Mouse (Mus musculus) right cerebral cortex, postnatal 14 days (tissue): ENCODE results near the gene E130311K13Rik.

Experiments
- DNase-seq: peaks from one replicate; pipeline ENCODE4 v3.0.0; 2022

E130311K13Rik gene

GRCm38 (mm10) chr3:63893677-63894076, 35.6 kb downstream of the E130311K13Rik start:
- no peak for DNase-seq

- DNase-seq = no peak
Observed at GRCm38 (mm10) chr3:63892154-63892553, 37.1 kb downstream of the E130311K13Rik start.

GRCm38 (mm10) chr3:63881065-63881464, 48.2 kb downstream of the E130311K13Rik start:
- no peak for DNase-seq

GRCm38 (mm10) chr3:63878995-63879666, 50.1 kb downstream of the E130311K13Rik start:
- DNase-seq = no peak

GRCm38 (mm10) chr3:63872818-63873217, 56.5 kb downstream of the E130311K13Rik start:
- DNase-seq = no peak

GRCm38 (mm10) chr3:63871249-63871648, 58.0 kb downstream of the E130311K13Rik start:
- DNase-seq = no peak

- DNase-seq = peak; percentile 57
Observed at GRCm38 (mm10) chr3:63868285-63868684, 61.0 kb downstream of the E130311K13Rik start.

GRCm38 (mm10) chr3:63865069-63865468, 64.2 kb downstream of the E130311K13Rik start:
- no peak for DNase-seq
